In the genomic region with DNA sequence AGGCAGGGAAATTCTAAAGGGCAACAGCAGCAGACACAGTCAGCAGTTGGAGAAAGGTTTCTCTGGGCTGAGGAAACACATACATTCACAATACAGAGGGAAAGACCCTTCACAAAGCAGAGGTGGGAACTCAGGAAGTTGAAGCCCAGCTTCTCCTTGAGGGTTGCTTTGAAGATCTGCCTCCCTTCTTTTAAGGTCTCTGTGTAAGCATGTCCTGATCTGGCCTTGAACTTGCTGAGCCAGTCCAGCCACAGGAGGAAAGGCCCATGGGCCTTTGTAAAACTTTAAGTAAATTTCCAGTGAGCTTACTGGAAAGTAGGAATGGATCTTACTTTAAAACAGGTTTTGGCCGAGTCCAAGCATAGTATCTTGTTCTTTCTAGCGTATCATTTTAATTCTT, we compare ENCODE assay signal across 27 mouse cellular contexts.
"Had no signal": no experiment of that assay in that cellular context is flagged by ENCODE, and none has a peak within 500 bp of the region (broad histone marks: within the 10 kb centered on the region; RNA-seq: fewer than 3 reads in every experiment).

No protein-coding gene starts in this region.

- H3K27me3 ChIP-seq: embryonic facial prominence, embryonic 12.5 days; embryonic facial prominence, embryonic 13.5 days; embryonic facial prominence, embryonic 15.5 days; forebrain, embryonic 12.5 days; forebrain, embryonic 13.5 days; forebrain, embryonic 15.5 days had no signal

- ATAC-seq: forebrain, embryonic 13.5 days; forebrain, embryonic 14.5 days; forebrain, embryonic 15.5 days; forebrain, embryonic 16.5 days; forebrain, postnatal 0 days had no signal

- H3K4me2 ChIP-seq: embryonic facial prominence, embryonic 12.5 days; embryonic facial prominence, embryonic 13.5 days; embryonic facial prominence, embryonic 15.5 days; forebrain, embryonic 12.5 days; forebrain, embryonic 13.5 days; forebrain, embryonic 15.5 days had no signal

- H3K27ac ChIP-seq: embryonic facial prominence, embryonic 10.5 days; embryonic facial prominence, embryonic 12.5 days; embryonic facial prominence, embryonic 13.5 days; embryonic facial prominence, embryonic 15.5 days; forebrain, embryonic 10.5 days; forebrain, embryonic 12.5 days; forebrain, embryonic 13.5 days; forebrain, embryonic 15.5 days; gastrocnemius, adult 2 months; heart, adult 2 months had no signal

- H3K4me1 ChIP-seq: embryonic facial prominence, embryonic 10.5 days; embryonic facial prominence, embryonic 12.5 days; embryonic facial prominence, embryonic 13.5 days; embryonic facial prominence, embryonic 15.5 days; forebrain, embryonic 10.5 days; forebrain, embryonic 12.5 days; forebrain, embryonic 13.5 days had no signal

- H3K9ac ChIP-seq: embryonic facial prominence, embryonic 12.5 days; embryonic facial prominence, embryonic 13.5 days; embryonic facial prominence, embryonic 15.5 days; forebrain, embryonic 12.5 days; forebrain, embryonic 13.5 days; forebrain, embryonic 15.5 days; forebrain, postnatal 0 days had no signal

- DNase-seq: cerebellum, adult 8-10 months; cerebellum, adult 9-10 months; cerebellum, adult 9-11 months; cerebellum, postnatal 10 days; cerebellum, postnatal 14 days; cerebellum, postnatal 25 days; cerebellum, postnatal 36 days; embryo, embryonic 11 days; forebrain, postnatal 0 days; gastrocnemius, adult 2 months; gastrocnemius, postnatal 10 days; gastrocnemius, postnatal 14 days; gastrocnemius, postnatal 25 days; gastrocnemius, postnatal 36 days; heart, adult 18-20 months; heart, adult 2 months had no signal

- H3K9me3 ChIP-seq: embryonic facial prominence, embryonic 10.5 days; embryonic facial prominence, embryonic 12.5 days; embryonic facial prominence, embryonic 13.5 days; embryonic facial prominence, embryonic 15.5 days; forebrain, embryonic 10.5 days; forebrain, embryonic 12.5 days; forebrain, embryonic 13.5 days; forebrain, embryonic 15.5 days had no signal

- H3K4me3 ChIP-seq: embryonic facial prominence, embryonic 10.5 days; embryonic facial prominence, embryonic 12.5 days; embryonic facial prominence, embryonic 13.5 days; embryonic facial prominence, embryonic 15.5 days; erythroblast, embryonic 14.5 days; forebrain, embryonic 10.5 days; forebrain, embryonic 12.5 days; forebrain, embryonic 13.5 days; forebrain, embryonic 15.5 days; gastrocnemius, adult 2 months; heart, adult 2 months had no signal
